Mouse (Mus musculus) lung, postnatal 0 days (tissue): ENCODE measurements at regions not wholly inside any gene's neighbourhood (a gene's known extent, or its start where the extent isn't known, plus 50 kb on each side); places are given as distances from the start of the nearest gene placed in this dataset.

Source experiments
- CTCF ChIP-seq: IDR thresholded peaks from 2 replicates; pipeline ENCODE4 v1.5.1; 2016; ENCODE audit warnings: antibody characterized with exemption, mild to moderate bottlenecking
- EP300 ChIP-seq: IDR thresholded peaks from 2 replicates; pipeline ENCODE4 v1.6.1; 2016; ENCODE audit warnings: antibody characterized with exemption, mild to moderate bottlenecking, control low read depth

DNA sequence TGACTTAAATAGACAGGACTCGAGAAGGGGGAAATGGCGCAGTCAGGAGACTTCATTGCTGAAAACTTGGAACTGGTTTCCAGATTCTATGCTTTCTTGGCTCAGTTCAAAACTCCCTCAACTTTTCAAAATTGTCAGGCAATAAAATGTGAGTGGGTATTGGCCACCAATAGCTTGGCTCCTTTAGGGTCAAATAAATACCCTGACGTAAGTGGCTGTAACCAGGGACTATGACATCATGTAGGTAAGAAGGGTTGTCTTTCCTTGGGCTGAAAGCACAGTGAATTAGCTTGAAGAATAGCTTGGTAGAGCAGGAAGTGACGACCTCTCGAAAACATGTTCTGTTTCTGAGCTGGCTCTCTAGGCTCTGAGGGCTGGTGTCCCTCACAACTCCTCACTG lies 127.6 kb upstream of the Sall1 start:
- TF ChIP-seq CTCF (no peak), EP300 (no peak)
